ENCODE assay signal across 7 mouse cellular contexts in genomic region chr13:91908202-91908980, GRCm38 (mm10). TPM values are rescaled to one million over a fixed set of nuclear protein-coding genes. Genes with fewer than 3 reads are reported as not detected.
DNase-seq lines count a peak whose midpoint lies in the region; ATAC-seq and TF ChIP-seq lines count a peak whose summit lies in the region.

No protein-coding gene starts in this region.

- DNase-seq in adrenal gland, adult 18-20 months (ENCODE audit: low spot score in 2 of 2), result peak; percentile 67 to 71
- peak; percentile 59 for DNase-seq in gastrocnemius, postnatal 25 days
- DNase-seq in kidney, adult 18-20 months, result peak; percentile 74
- peak; percentile 81 for DNase-seq in left cerebral cortex, postnatal 4 days
- DNase-seq in midbrain, postnatal 0 days (ENCODE audit: low spot score), result peak; percentile 93
- peak; percentile 13 to 70 for DNase-seq in spleen, postnatal 10 days (ENCODE audit: low spot score in 2 of 2)

- H3K27ac ChIP-seq in midbrain, postnatal 0 days (ENCODE audit: low read depth, low read length), result no peak overlapping the region

- no peak overlapping the region for H3K9ac ChIP-seq in midbrain, postnatal 0 days (replicated peaks; ENCODE audit: low read length, poor library complexity, severe bottlenecking)

- H3K9me3 ChIP-seq in midbrain, postnatal 0 days (ENCODE audit: low read length), result no peaks in the 10 kb centered on the region

- peak; percentile 98 for TF ChIP-seq CTCF in midbrain, postnatal 0 days (IDR thresholded peaks at IDR 0.05)

- H3K4me1 ChIP-seq in midbrain, postnatal 0 days (ENCODE audit: insufficient read depth, low read length), result no peaks in the 10 kb centered on the region

- 36% methylated on average over 10 of the region's 10 CpGs for WGBS in midbrain, postnatal 0 days

- no peak overlapping the region for H3K4me2 ChIP-seq in midbrain, postnatal 0 days (ENCODE audit: low read depth, low read length, poor library complexity, severe bottlenecking)

- no peaks in the 10 kb centered on the region for H3K36me3 ChIP-seq in midbrain, postnatal 0 days (ENCODE audit: insufficient read depth, low read length)

- H3K27me3 ChIP-seq in midbrain, postnatal 0 days (ENCODE audit: insufficient read depth, low read length), result no peaks in the 10 kb centered on the region

- peak; percentile 98 for ATAC-seq in common myeloid progenitor, adult 5-6 weeks (replicated peaks; ENCODE audit: low read depth, poor library complexity, severe bottlenecking)
- ATAC-seq in midbrain, postnatal 0 days (ENCODE audit: low FRiP score), result peak; percentile 86

- intact Hi-C loops in left cerebral cortex, postnatal 4 days (cut with DNase I), result loop anchor here (10.0 kb wide), 1 partner anchor 576 kb away; the partner anchor contains the start of gene Fam151b

- H3K4me3 ChIP-seq in midbrain, postnatal 0 days (ENCODE audit: low read depth, low read length), result no peak overlapping the region

RNA-seq across cellular contexts. Expression of gene Ckmt2, which starts 31.7 kb away (rescaled TPM):
- total RNA-seq in adrenal gland, adult 18-20 months (2021), result 1 to 10 TPM in 1 of 2 experiments, not detected in 1; 2.0 TPM
- not detected in 2 replicates for total RNA-seq in common myeloid progenitor, adult 5-6 weeks (2017)
- 1,000 to 10,000 TPM; 1,499 to 1,709 TPM for total RNA-seq in gastrocnemius, postnatal 25 days (2021)
- not detected for total RNA-seq in left cerebral cortex, postnatal 4 days (2021)
- not detected in 2 replicates for total RNA-seq in midbrain, postnatal 0 days (2014; rRNA removed)
- polyA plus RNA-seq in midbrain, postnatal 0 days (2015; fragmentation: Nextera tagmentation; extraction: Ambion mirVana), result 0.11 TPM in 1 of 2 replicates, not detected in the other

Comparison
In these comparisons a context has a peak if more than half of its experiments do, and no peak if none do; other contexts are left out.
1. DNase-seq: peak in every context shown above with its lines; median percentile 93 in midbrain, postnatal 0 days; 81 in left cerebral cortex, postnatal 4 days; 74 in kidney, adult 18-20 months; 69 in adrenal gland, adult 18-20 months; 59 in gastrocnemius, postnatal 25 days; 42 in spleen, postnatal 10 days.
2. RNA of gene Ckmt2, which starts 31.7 kb away (total RNA-seq): 1,499 to 1,709 TPM in gastrocnemius, postnatal 25 days; 2.0 TPM in adrenal gland, adult 18-20 months, not detected in left cerebral cortex, postnatal 4 days, not detected in common myeloid progenitor, adult 5-6 weeks and not detected in midbrain, postnatal 0 days; every median in the first group is over 100 times any median in the second.